30 mouse cellular contexts compared by ENCODE assay signal in the genomic region with DNA sequence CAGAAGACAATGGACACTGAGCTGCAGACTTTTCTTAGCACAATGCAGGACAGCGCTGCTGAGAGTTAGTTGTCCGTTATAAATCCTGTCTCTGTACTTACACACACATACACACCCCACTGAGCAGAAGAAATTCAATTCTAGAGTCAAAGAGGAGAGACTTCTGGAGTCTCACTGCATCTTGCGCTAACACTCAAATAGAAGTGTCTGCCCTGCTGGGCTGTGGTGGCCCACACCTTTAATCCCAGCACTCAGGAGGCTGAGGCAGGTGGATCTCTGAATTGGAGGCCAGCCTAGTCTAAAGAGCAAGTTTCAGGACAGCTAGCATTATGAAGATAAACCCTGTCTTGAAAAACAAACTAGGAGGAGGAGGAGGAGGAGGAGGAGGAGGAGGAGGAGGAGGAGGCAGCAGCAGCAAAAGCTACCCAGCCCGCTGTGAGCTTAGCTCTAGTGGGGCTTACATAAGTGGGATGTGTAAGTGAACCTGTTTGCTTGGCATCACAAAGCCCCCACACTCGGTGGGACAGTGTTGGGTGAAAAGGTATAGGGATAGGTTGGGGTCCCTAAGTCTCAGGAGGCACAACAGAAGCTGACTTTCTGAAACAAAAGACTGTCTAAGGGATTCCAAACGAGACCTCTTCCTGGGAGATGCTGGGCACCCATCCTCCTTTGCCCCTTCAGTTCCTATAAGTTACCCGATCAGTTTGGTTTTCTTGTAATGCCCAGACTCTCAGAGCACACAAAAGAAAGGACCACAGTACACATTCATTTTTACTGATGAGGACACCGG. TPM values are rescaled to one million over a fixed set of nuclear protein-coding genes. Genes with fewer than 3 reads are reported as not detected.
DNase-seq lines count a peak whose midpoint lies in the region; ATAC-seq and TF ChIP-seq lines count a peak whose summit lies in the region.
"Had no signal": no experiment of that assay in that cellular context is flagged by ENCODE, and none has a peak within 500 bp of the region (broad histone marks: within the 10 kb centered on the region; RNA-seq: fewer than 3 reads in every experiment).

No protein-coding gene starts in this region.

- peaks cover 63% of the 10 kb centered on the region for H3K27me3 ChIP-seq in forebrain, embryonic 12.5 days
- peaks cover 24% of the 10 kb centered on the region for H3K27me3 ChIP-seq in forebrain, postnatal 0 days (ENCODE audit: insufficient read depth, low read length)
- H3K27me3 ChIP-seq in neural tube, embryonic 15.5 days (replicated peaks) = peaks cover 97% of the 10 kb centered on the region
- peaks cover 4% of the 10 kb centered on the region; the same call in 1 of the 2 replicates for H3K27me3 ChIP-seq in forebrain, embryonic 14.5 days (replicated peaks; ENCODE audit: control insufficient read depth, insufficient read depth, low read length)

- H3K4me1 ChIP-seq in forebrain, embryonic 12.5 days = peaks cover 84% of the 10 kb centered on the region
- peaks cover 11% of the 10 kb centered on the region for H3K4me1 ChIP-seq in forebrain, postnatal 0 days (ENCODE audit: insufficient read depth)
- peaks cover 26% of the 10 kb centered on the region for H3K4me1 ChIP-seq in neural tube, embryonic 15.5 days
- H3K4me1 ChIP-seq in forebrain, embryonic 14.5 days (ENCODE audit: control insufficient read depth, insufficient read depth, low read length) = peaks cover 47% of the 10 kb centered on the region

- no peak for TF ChIP-seq CTCF in forebrain, postnatal 0 days (IDR thresholded peaks at IDR 0.05; ENCODE audit: low read depth)

- peak overlapping the region; percentile 59 for H3K27ac ChIP-seq in forebrain, embryonic 12.5 days
- H3K27ac ChIP-seq in forebrain, postnatal 0 days (ENCODE audit: low read depth, low read length) = no peak overlapping the region
- no peak overlapping the region for H3K27ac ChIP-seq in neural tube, embryonic 15.5 days (replicated peaks)
- H3K27ac ChIP-seq in forebrain, embryonic 14.5 days (ENCODE audit: low read depth, low read length) = no peak overlapping the region
- H3K27ac ChIP-seq: heart, embryonic 15.5 days; hindbrain, embryonic 10.5 days; hindbrain, embryonic 13.5 days; intestine, embryonic 15.5 days had no signal

- H3K9ac ChIP-seq in forebrain, embryonic 12.5 days = 0 out of 2 replicates have a peak overlapping the region, but pooled peaks have one; percentile 13
- no peak overlapping the region for H3K9ac ChIP-seq in forebrain, postnatal 0 days
- no peak overlapping the region for H3K9ac ChIP-seq in neural tube, embryonic 15.5 days (replicated peaks)
- 0 out of 2 replicates have a peak overlapping the region, but pooled peaks have one; percentile 13 for H3K9ac ChIP-seq in forebrain, embryonic 14.5 days (ENCODE audit: low read length)
- H3K9ac ChIP-seq: heart, embryonic 12.5 days; heart, embryonic 15.5 days; hindbrain, embryonic 13.5 days; intestine, embryonic 15.5 days had no signal

- peak; percentile 15 for DNase-seq in embryo, embryonic 10.5 days (ENCODE audit: low spot score)
- no peak for DNase-seq in embryo, embryonic 11 days
- DNase-seq in forebrain, postnatal 0 days = no peak
- DNase-seq in neural tube, embryonic 10.5 days (ENCODE audit: extremely low spot score, low spot score) = peak; percentile 37
- DNase-seq in forebrain, embryonic 14.5 days (ENCODE audit: low spot score) = no peak
- no peak for DNase-seq in spleen, postnatal 10 days (ENCODE audit: low spot score in 2 of 2)
- DNase-seq: adrenal gland, adult 2 months; adrenal gland, postnatal 14 days; cerebellum, adult 11 months; cerebellum, adult 2 months; cerebellum, adult 9-11 months; cerebellum, postnatal 25 days; gastrocnemius, postnatal 25 days; heart, adult 18-20 months; heart, postnatal 10 days; heart, postnatal 36 days had no signal

- ATAC-seq in forebrain, embryonic 12.5 days (ENCODE audit: low FRiP score) = no peak
- ATAC-seq in forebrain, postnatal 0 days = no peak
- no peak for ATAC-seq in neural tube, embryonic 15.5 days (ENCODE audit: low FRiP score)
- ATAC-seq in forebrain, embryonic 14.5 days = no peak
- ATAC-seq: hindbrain, embryonic 16.5 days; intestine, embryonic 15.5 days; Patski had no signal

- no peak overlapping the region for H3K4me3 ChIP-seq in forebrain, embryonic 12.5 days (replicated peaks)
- H3K4me3 ChIP-seq in forebrain, postnatal 0 days (ENCODE audit: low read depth, low read length) = no peak overlapping the region
- H3K4me3 ChIP-seq in neural tube, embryonic 15.5 days (replicated peaks) = no peak overlapping the region
- no peak overlapping the region for H3K4me3 ChIP-seq in forebrain, embryonic 14.5 days (ENCODE audit: low read depth, low read length)
- H3K4me3 ChIP-seq: heart, embryonic 12.5 days; heart, embryonic 15.5 days; hindbrain, embryonic 10.5 days; hindbrain, embryonic 13.5 days; intestine, embryonic 15.5 days had no signal

- H3K4me2 ChIP-seq in forebrain, embryonic 12.5 days = peak overlapping the region; percentile 8; the same call in 1 of the 2 replicates
- H3K4me2 ChIP-seq in forebrain, postnatal 0 days (ENCODE audit: low read depth) = no peak overlapping the region
- H3K4me2 ChIP-seq in neural tube, embryonic 15.5 days = no peak overlapping the region
- no peak overlapping the region for H3K4me2 ChIP-seq in forebrain, embryonic 14.5 days (ENCODE audit: low read length)
- H3K4me2 ChIP-seq: heart, embryonic 12.5 days; heart, embryonic 15.5 days; hindbrain, embryonic 13.5 days; intestine, embryonic 15.5 days had no signal

- WGBS in forebrain, embryonic 12.5 days = 15% methylated on average over 8 of the region's 8 CpGs
- 41% methylated on average over 8 of the region's 8 CpGs for WGBS in forebrain, postnatal 0 days
- WGBS in neural tube, embryonic 15.5 days = 4% methylated on average over 8 of the region's 8 CpGs
- WGBS in forebrain, embryonic 14.5 days = 25% methylated on average over 8 of the region's 8 CpGs

- no peaks in the 10 kb centered on the region; the same call in 1 of the 2 replicates for H3K36me3 ChIP-seq in forebrain, embryonic 12.5 days (replicated peaks)
- H3K36me3 ChIP-seq in forebrain, postnatal 0 days (ENCODE audit: insufficient read depth) = no peaks in the 10 kb centered on the region
- H3K36me3 ChIP-seq in neural tube, embryonic 15.5 days = no peaks in the 10 kb centered on the region
- no peaks in the 10 kb centered on the region for H3K36me3 ChIP-seq in forebrain, embryonic 14.5 days (ENCODE audit: control insufficient read depth, insufficient read depth, low read length)
- H3K36me3 ChIP-seq: heart, embryonic 12.5 days; heart, embryonic 15.5 days; hindbrain, embryonic 10.5 days; hindbrain, embryonic 13.5 days; intestine, embryonic 15.5 days had no signal

- H3K9me3 ChIP-seq in forebrain, embryonic 12.5 days = no peaks in the 10 kb centered on the region
- H3K9me3 ChIP-seq in forebrain, postnatal 0 days (ENCODE audit: low read length) = no peaks in the 10 kb centered on the region
- H3K9me3 ChIP-seq in neural tube, embryonic 15.5 days (replicated peaks) = no peaks in the 10 kb centered on the region
- no peaks in the 10 kb centered on the region for H3K9me3 ChIP-seq in forebrain, embryonic 14.5 days (replicated peaks; ENCODE audit: control insufficient read depth, low read length)
- H3K9me3 ChIP-seq: heart, embryonic 15.5 days; hindbrain, embryonic 13.5 days; intestine, embryonic 15.5 days had no signal

RNA-seq across cellular contexts. Expression of a gene that starts 4.5 kb away (rescaled TPM):
- 63.1 and 65.4 TPM in 2 replicates for polyA plus RNA-seq in forebrain, embryonic 12.5 days (2016; fragmentation: Nextera tagmentation; extraction: Ambion mirVana)
- total RNA-seq in forebrain, postnatal 0 days (2014; rRNA removed) = 42.9 and 44.6 TPM in 2 replicates
- 35.2 and 39.2 TPM in 2 replicates for polyA plus RNA-seq in forebrain, postnatal 0 days (2015; fragmentation: Nextera tagmentation; extraction: Ambion mirVana)
- polyA plus RNA-seq in neural tube, embryonic 15.5 days (2015; fragmentation: Nextera tagmentation; extraction: Ambion mirVana) = 33.7 and 36.1 TPM in 2 replicates
- polyA plus RNA-seq in forebrain, embryonic 14.5 days (2014; fragmentation: Nextera tagmentation; extraction: Ambion mirVana) = 54.2 and 54.9 TPM in 2 replicates

RNA-seq across cellular contexts. Expression of a gene that starts 4.7 kb away (rescaled TPM):
- 104 TPM in 2 replicates for polyA plus RNA-seq in forebrain, embryonic 12.5 days (2016; fragmentation: Nextera tagmentation; extraction: Ambion mirVana)
- 3.9 and 6.2 TPM in 2 replicates for total RNA-seq in forebrain, postnatal 0 days (2014; rRNA removed)
- polyA plus RNA-seq in forebrain, postnatal 0 days (2015; fragmentation: Nextera tagmentation; extraction: Ambion mirVana) = 8.3 and 10.2 TPM in 2 replicates
- polyA plus RNA-seq in neural tube, embryonic 15.5 days (2015; fragmentation: Nextera tagmentation; extraction: Ambion mirVana) = not detected in 2 replicates
- polyA plus RNA-seq in forebrain, embryonic 14.5 days (2014; fragmentation: Nextera tagmentation; extraction: Ambion mirVana) = 33.2 and 39.4 TPM in 2 replicates
- total RNA-seq: adrenal gland, adult 2 months; adrenal gland, postnatal 14 days; adrenal gland, postnatal 4 days; common myeloid progenitor, adult 5-6 weeks; ES-E14; gastrocnemius, adult 8-10 months; gastrocnemius, postnatal 25 days; heart, adult 18-20 months; heart, postnatal 10 days; heart, postnatal 36 days had no signal
- polyA plus RNA-seq: adrenal gland, adult 2 months; gonadal fat pad, adult 2 months; heart, embryonic 15.5 days; intestine, embryonic 15.5 days; Patski had no signal

Comparison
In these comparisons a context has a peak if more than half of its experiments do, and no peak if none do; other contexts are left out.
1. DNase-seq: peak in embryo, embryonic 10.5 days (single experiment) and neural tube, embryonic 10.5 days (single experiment); none in embryo, embryonic 11 days (single experiment), forebrain, postnatal 0 days (single experiment), forebrain, embryonic 14.5 days (single experiment) and spleen, postnatal 10 days (0 of 2).
2. H3K9ac ChIP-seq: peak in forebrain, embryonic 12.5 days (single experiment) and forebrain, embryonic 14.5 days (single experiment); none in forebrain, postnatal 0 days (single experiment) and neural tube, embryonic 15.5 days (single experiment).